14 mouse cellular contexts compared by ENCODE assay signal in the genomic region with DNA sequence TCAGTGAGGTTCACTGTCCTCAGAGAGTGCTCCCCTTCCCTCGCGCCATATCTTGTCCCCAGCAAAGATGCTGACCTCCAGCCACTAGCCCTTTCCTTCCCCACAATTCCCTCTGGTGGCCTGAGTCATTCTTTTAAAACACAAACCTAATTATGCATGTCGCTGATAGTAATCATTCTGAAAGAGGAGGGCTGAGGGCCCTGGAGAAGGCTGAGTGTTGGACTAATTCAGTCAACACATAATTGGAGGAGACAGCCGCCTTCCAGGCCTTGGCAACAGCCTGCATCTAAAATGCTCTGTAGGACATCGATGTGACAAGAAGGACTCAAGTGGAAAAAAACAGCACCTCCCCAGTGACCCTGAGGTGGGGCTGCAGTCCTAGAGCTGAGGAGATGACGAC. TPM values are rescaled to one million over a fixed set of nuclear protein-coding genes. Genes with fewer than 3 reads are reported as not detected.
DNase-seq lines count a peak whose midpoint lies in the region; ATAC-seq and TF ChIP-seq lines count a peak whose summit lies in the region.
"Had no signal": no experiment of that assay in that cellular context is flagged by ENCODE, and none has a peak within 500 bp of the region (broad histone marks: within the 10 kb centered on the region; RNA-seq: fewer than 3 reads in every experiment).

No protein-coding gene starts in this region.

- no peaks in the 10 kb centered on the region; the same call in 1 of the 2 replicates for H3K4me1 ChIP-seq in hindbrain, embryonic 16.5 days (ENCODE audit: control insufficient read depth, insufficient read depth, low read depth, low read length)
- H3K4me1 ChIP-seq in hindbrain, embryonic 14.5 days (replicated peaks; ENCODE audit: control insufficient read depth, insufficient read depth, low read length), result no peaks in the 10 kb centered on the region
- no peaks in the 10 kb centered on the region; the same call in 1 of the 2 replicates for H3K4me1 ChIP-seq in lung, adult 2 months (ENCODE audit: control insufficient read depth, insufficient read depth, low read length)
- peaks cover 3% of the 10 kb centered on the region; the same call in 1 of the 2 replicates for H3K4me1 ChIP-seq in forebrain, embryonic 15.5 days
- peaks cover 4% of the 10 kb centered on the region; the same call in 1 of the 2 replicates for H3K4me1 ChIP-seq in intestine, embryonic 15.5 days (replicated peaks)
- H3K4me1 ChIP-seq: midbrain, embryonic 12.5 days; neural tube, embryonic 15.5 days had no signal

- no peak overlapping the region for H3K4me3 ChIP-seq in hindbrain, embryonic 16.5 days (ENCODE audit: low read length)
- H3K4me3 ChIP-seq in hindbrain, embryonic 14.5 days (replicated peaks; ENCODE audit: low read length), result no peak overlapping the region
- H3K4me3 ChIP-seq in lung, adult 2 months (replicated peaks; ENCODE audit: extremely low read depth, low read depth, low read length), result no peak overlapping the region
- H3K4me3 ChIP-seq in forebrain, embryonic 15.5 days, result no peak overlapping the region
- no peak overlapping the region for H3K4me3 ChIP-seq in intestine, embryonic 15.5 days (replicated peaks)
- H3K4me3 ChIP-seq: forebrain, embryonic 13.5 days; midbrain, embryonic 12.5 days; myocyte; neural tube, embryonic 15.5 days had no signal

- WGBS in hindbrain, embryonic 16.5 days, result 62% methylated on average over 6 of the region's 6 CpGs
- 70% methylated on average over 6 of the region's 6 CpGs for whole genome bisulfite sequencing in hindbrain, embryonic 14.5 days
- WGBS in lung, adult 2 months, result 76% methylated on average over 6 of the region's 6 CpGs
- 77% methylated on average over 6 of the region's 6 CpGs for WGBS in forebrain, embryonic 15.5 days
- 86% methylated on average over 6 of the region's 6 CpGs for WGBS in intestine, embryonic 15.5 days

- H3K9ac ChIP-seq in hindbrain, embryonic 16.5 days (ENCODE audit: low read depth, low read length), result no peak overlapping the region
- H3K9ac ChIP-seq in hindbrain, embryonic 14.5 days, result no peak overlapping the region
- no peak overlapping the region for H3K9ac ChIP-seq in forebrain, embryonic 15.5 days (replicated peaks)
- no peak overlapping the region for H3K9ac ChIP-seq in intestine, embryonic 15.5 days
- H3K9ac ChIP-seq: forebrain, embryonic 13.5 days; midbrain, embryonic 12.5 days; neural tube, embryonic 15.5 days had no signal

- peak; percentile 52 for ATAC-seq in hindbrain, embryonic 16.5 days
- no peak for ATAC-seq in hindbrain, embryonic 14.5 days (ENCODE audit: low FRiP score)
- no peak for ATAC-seq in forebrain, embryonic 15.5 days (replicated peaks)
- ATAC-seq in intestine, embryonic 15.5 days, result no peak
- ATAC-seq: forebrain, embryonic 13.5 days; intestine, postnatal 0 days had no signal

- TF ChIP-seq CTCF in lung, adult 2 months (IDR thresholded peaks at IDR 0.05; ENCODE audit: insufficient read depth, low read length), result no peak

- H3K27me3 ChIP-seq in hindbrain, embryonic 16.5 days (replicated peaks; ENCODE audit: control insufficient read depth, insufficient read depth, low read length), result no peaks in the 10 kb centered on the region
- no peaks in the 10 kb centered on the region for H3K27me3 ChIP-seq in hindbrain, embryonic 14.5 days (ENCODE audit: control insufficient read depth, insufficient read depth, low read length)
- H3K27me3 ChIP-seq in forebrain, embryonic 15.5 days, result no peaks in the 10 kb centered on the region
- H3K27me3 ChIP-seq in intestine, embryonic 15.5 days (replicated peaks), result no peaks in the 10 kb centered on the region
- H3K27me3 ChIP-seq: forebrain, embryonic 13.5 days; midbrain, embryonic 12.5 days; neural tube, embryonic 15.5 days had no signal

- no peaks in the 10 kb centered on the region for H3K9me3 ChIP-seq in hindbrain, embryonic 16.5 days (ENCODE audit: control insufficient read depth, low read length)
- no peaks in the 10 kb centered on the region for H3K9me3 ChIP-seq in hindbrain, embryonic 14.5 days (ENCODE audit: control insufficient read depth, low read length)
- no peaks in the 10 kb centered on the region for H3K9me3 ChIP-seq in forebrain, embryonic 15.5 days
- H3K9me3 ChIP-seq in intestine, embryonic 15.5 days, result no peaks in the 10 kb centered on the region
- H3K9me3 ChIP-seq: forebrain, embryonic 13.5 days; midbrain, embryonic 12.5 days; neural tube, embryonic 15.5 days had no signal

- TF ChIP-seq POLR2A in lung, adult 2 months (IDR thresholded peaks at IDR 0.05; ENCODE audit: borderline replicate concordance, extremely low read depth, low read depth, low read length), result no peak

- no peak for DNase-seq in hindbrain, embryonic 14.5 days (ENCODE audit: low spot score)
- DNase-seq in lung, postnatal 10 days, result peak; percentile 23
- no peak for DNase-seq in lung, adult 2 months
- DNase-seq in cerebellum, postnatal 10 days, result peak; percentile 77 to 81
- DNase-seq: kidney, postnatal 10 days; right cerebral cortex, adult 18-20 months had no signal

- H3K27ac ChIP-seq in hindbrain, embryonic 16.5 days (ENCODE audit: low read depth, low read length), result no peak overlapping the region
- H3K27ac ChIP-seq in hindbrain, embryonic 14.5 days, result no peak overlapping the region
- no peak overlapping the region for H3K27ac ChIP-seq in forebrain, embryonic 15.5 days (replicated peaks)
- no peak overlapping the region for H3K27ac ChIP-seq in intestine, embryonic 15.5 days
- H3K27ac ChIP-seq: forebrain, embryonic 13.5 days; midbrain, embryonic 12.5 days; neural tube, embryonic 15.5 days had no signal

- H3K36me3 ChIP-seq in hindbrain, embryonic 16.5 days (ENCODE audit: control insufficient read depth, insufficient read depth, low read length), result no peaks in the 10 kb centered on the region
- no peaks in the 10 kb centered on the region for H3K36me3 ChIP-seq in hindbrain, embryonic 14.5 days (replicated peaks; ENCODE audit: control insufficient read depth, insufficient read depth)
- no peaks in the 10 kb centered on the region for H3K36me3 ChIP-seq in forebrain, embryonic 15.5 days
- no peaks in the 10 kb centered on the region for H3K36me3 ChIP-seq in intestine, embryonic 15.5 days
- H3K36me3 ChIP-seq: midbrain, embryonic 12.5 days; neural tube, embryonic 15.5 days had no signal

- no peak overlapping the region for H3K4me2 ChIP-seq in hindbrain, embryonic 16.5 days (ENCODE audit: low read length)
- no peak overlapping the region for H3K4me2 ChIP-seq in hindbrain, embryonic 14.5 days (replicated peaks)
- H3K4me2 ChIP-seq in forebrain, embryonic 15.5 days (replicated peaks), result no peak overlapping the region
- no peak overlapping the region for H3K4me2 ChIP-seq in intestine, embryonic 15.5 days (replicated peaks)
- H3K4me2 ChIP-seq: forebrain, embryonic 13.5 days; midbrain, embryonic 12.5 days; neural tube, embryonic 15.5 days had no signal

RNA-seq across cellular contexts. Expression of a gene that starts 29.0 kb away (rescaled TPM):
- 38.5 and 39.8 TPM in 2 replicates for polyA plus RNA-seq in hindbrain, embryonic 16.5 days (2015; fragmentation: Nextera tagmentation; extraction: Ambion mirVana)
- 28.3 and 32.0 TPM in 2 replicates for polyA plus RNA-seq in hindbrain, embryonic 14.5 days (2014; fragmentation: Nextera tagmentation; extraction: Ambion mirVana)
- 28.3 and 32.3 TPM in 2 replicates for polyA plus RNA-seq in lung, adult 2 months (2012; rRNA removed)
- polyA plus RNA-seq in forebrain, embryonic 15.5 days (2015; fragmentation: Nextera tagmentation; extraction: Ambion mirVana), result 22.3 and 25.9 TPM in 2 replicates
- polyA plus RNA-seq in intestine, embryonic 15.5 days (2015; fragmentation: Nextera tagmentation; extraction: Ambion mirVana), result 26.0 and 27.1 TPM in 2 replicates

Comparison
In these comparisons a context has a peak if more than half of its experiments do, and no peak if none do; other contexts are left out.
1. DNase-seq: peak in lung, postnatal 10 days (single experiment) and cerebellum, postnatal 10 days (2 of 2); none in hindbrain, embryonic 14.5 days (single experiment) and lung, adult 2 months (single experiment).